Mouse (Mus musculus) spleen, adult 2 months (tissue): ENCODE data around the gene Adam1b. TPM values are rescaled to one million over a fixed set of nuclear protein-coding genes. Genes with fewer than 3 reads are reported as not detected.

Experiments used
- DNase-seq, 2 experiments: peaks; one replicate each; pipeline versions ENCODE4 v3.0.0 to v3.0.0-alpha.2; 2012 to 2021; ENCODE audit warnings: low spot score in 2 of 2, low read depth in 1 of 2
- H3K27ac ChIP-seq: fragments of 200-500 bp; 2 replicates; pipeline ENCODE4 v1.5.1; 2012; ENCODE audit warnings: low read length, inconsistent platforms; ENCODE audit not compliant: insufficient read depth
- H3K27me3 ChIP-seq: fragments of 200-500 bp; 2 replicates; pipeline ENCODE4 v1.6.1; 2012; ENCODE audit warnings: mild to moderate bottlenecking, moderate library complexity, low read length, inconsistent platforms; ENCODE audit not compliant: control insufficient read depth, insufficient read depth
- H3K36me3 ChIP-seq: fragments of 200-500 bp; 2 replicates; pipeline ENCODE4 v1.6.1; 2012; ENCODE audit warnings: mild to moderate bottlenecking, low read length, inconsistent platforms; ENCODE audit not compliant: control insufficient read depth, insufficient read depth
- H3K4me1 ChIP-seq: fragments of 200-500 bp; 2 replicates; pipeline ENCODE4 v1.6.1; 2011; ENCODE audit warnings: inconsistent platforms; ENCODE audit not compliant: control insufficient read depth, insufficient read depth, insufficient read length
- H3K4me3 ChIP-seq: fragments of 200-500 bp; 2 replicates; pipeline ENCODE4 v1.5.1; 2011; ENCODE audit warnings: mild to moderate bottlenecking, inconsistent platforms; ENCODE audit not compliant: insufficient read depth, insufficient read length; ENCODE audit errors: extremely low read depth
- CTCF ChIP-seq: fragments of 200-500 bp; IDR thresholded peaks from 2 replicates; pipeline ENCODE4 v1.5.1; 2011; ENCODE audit warnings: mild to moderate bottlenecking, inconsistent platforms; ENCODE audit not compliant: insufficient read depth, insufficient read length, insufficient replicate concordance; ENCODE audit errors: extremely low read depth
- POLR2A ChIP-seq: fragments of 200-500 bp; IDR thresholded peaks from 2 replicates; pipeline ENCODE4 v1.6.1; 2011; ENCODE audit warnings: low read depth, low read length, inconsistent platforms
- WGBS: fragments of 180-500 bp; shearing (Covaris S2); methylation state at CpG from one replicate; pipeline ENCODE4 v1.1.7; 2018; 5-methylcytosine and 5-hydroxymethylcytosine counted together
- polyA plus RNA-seq: library from polyadenylated mRNA; depleted of rRNA; stranded (reverse); fragments of >200 nt; gene quantifications from 2 replicates; pipeline ENCODE4 v1.2.3, GENCODE M21; 2012

Gene Adam1b
- polyA plus RNA-seq, 1 experiment: 0.02 TPM

DNA sequence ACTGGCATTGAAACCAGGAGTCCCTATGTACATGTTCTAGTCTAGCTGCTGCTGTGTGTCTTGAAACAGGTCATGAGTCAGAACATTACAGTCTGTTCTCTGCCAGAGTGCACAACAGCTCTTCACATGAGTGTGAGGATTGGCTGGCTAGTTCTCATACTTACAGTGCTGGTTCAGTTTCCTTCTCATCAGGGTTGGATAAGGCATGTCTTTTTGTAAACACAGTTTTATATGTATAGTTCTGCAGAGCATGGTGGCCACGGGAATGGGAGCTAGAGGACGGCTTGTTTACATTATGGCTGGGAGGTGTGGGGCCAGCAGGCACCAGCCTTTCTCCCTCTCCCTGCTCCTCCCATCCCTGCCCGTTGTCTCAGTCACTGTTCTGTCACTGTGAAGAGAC lies 33.7 kb downstream of the Adam1b start:
- no peaks in the 10 kb centered on the region for H3K27me3 ChIP-seq
- TF ChIP-seq CTCF (no peak), POLR2A (no peak)
- no peak for DNase-seq
- no peak overlapping the region for H3K4me3 ChIP-seq
- H3K36me3 ChIP-seq: no peaks in the 10 kb centered on the region
- H3K4me1 ChIP-seq: no peaks in the 10 kb centered on the region
- WGBS: 57% methylated on average over 3 of the region's 3 CpGs
- no peak overlapping the region for H3K27ac ChIP-seq

- 85% methylated on average over 5 of the region's 5 CpGs for WGBS
- H3K4me3 ChIP-seq: no peak overlapping the region
- no peak for DNase-seq
- no peaks in the 10 kb centered on the region for H3K36me3 ChIP-seq
- H3K4me1 ChIP-seq: no peaks in the 10 kb centered on the region
- no peaks in the 10 kb centered on the region for H3K27me3 ChIP-seq
- H3K27ac ChIP-seq: no peak overlapping the region
- no peak for TF ChIP-seq POLR2A
- TF ChIP-seq CTCF: no peak
These were observed 39.5 kb downstream of the Adam1b start for GRCm38 (mm10) chr5:121463601-121464250.

- DNase-seq: no peak
- no peaks in the 10 kb centered on the region for H3K4me1 ChIP-seq
- no peak overlapping the region for H3K4me3 ChIP-seq
- TF ChIP-seq POLR2A (no peak), CTCF (no peak)
- H3K36me3 ChIP-seq: no peaks in the 10 kb centered on the region
- H3K27ac ChIP-seq: no peak overlapping the region
- WGBS: 95% methylated on average over 5 of the region's 5 CpGs
- no peaks in the 10 kb centered on the region for H3K27me3 ChIP-seq
These were observed 40.3 kb downstream of the Adam1b start for GRCm38 (mm10) chr5:121462967-121463366.

- no peak for DNase-seq
- H3K36me3 ChIP-seq: no peaks in the 10 kb centered on the region
- H3K27ac ChIP-seq: no peak overlapping the region
- H3K4me3 ChIP-seq: no peak overlapping the region
- H3K4me1 ChIP-seq: no peaks in the 10 kb centered on the region
- TF ChIP-seq POLR2A: no peak
- TF ChIP-seq CTCF: no peak
- no peaks in the 10 kb centered on the region for H3K27me3 ChIP-seq
- WGBS: 14% methylated on average over 1 of the region's 1 CpGs
These were observed 41.1 kb downstream of the Adam1b start for GRCm38 (mm10) chr5:121462171-121462502.

DNA sequence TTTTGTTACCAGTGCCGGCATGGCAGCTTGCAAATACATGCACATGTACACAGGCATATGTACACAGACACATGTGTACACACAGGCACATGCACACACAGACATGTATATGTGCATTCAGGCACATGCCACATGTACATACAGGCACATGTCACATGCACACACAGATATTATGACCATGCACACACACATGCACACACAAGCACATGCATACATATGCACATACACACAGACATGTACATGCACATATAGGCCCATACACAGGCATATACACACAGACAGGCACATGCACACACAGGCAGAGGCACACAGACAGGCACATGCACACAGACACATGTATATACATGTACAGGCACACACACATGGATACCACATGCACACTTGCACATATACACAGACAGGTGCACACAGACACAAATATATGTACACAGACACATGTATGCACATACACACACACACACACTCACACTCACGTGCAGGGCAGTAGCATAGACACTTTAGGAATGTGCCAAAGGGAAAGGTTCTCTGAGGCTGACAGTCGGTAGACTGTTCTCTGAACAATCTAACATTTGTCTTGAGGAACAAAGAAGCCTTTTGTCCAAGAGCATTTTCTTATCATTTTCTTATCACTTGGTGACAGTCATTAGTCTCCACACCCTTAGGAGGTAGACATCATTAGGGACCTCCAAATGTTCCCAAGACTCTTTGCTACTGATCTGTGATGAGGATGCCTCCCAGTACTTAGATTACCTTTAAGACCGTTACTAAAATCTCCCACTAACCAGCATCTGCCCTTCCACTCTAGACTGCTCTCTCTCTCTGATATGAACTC lies 41.7 kb downstream of the Adam1b start:
- TF ChIP-seq CTCF: no peak
- TF ChIP-seq POLR2A: no peak
- 74% methylated on average over 4 of the region's 4 CpGs for WGBS
- DNase-seq: no peak
- no peak overlapping the region for H3K4me3 ChIP-seq
- no peaks in the 10 kb centered on the region for H3K36me3 ChIP-seq
- H3K27ac ChIP-seq: no peak overlapping the region
- no peaks in the 10 kb centered on the region for H3K4me1 ChIP-seq
- no peaks in the 10 kb centered on the region for H3K27me3 ChIP-seq

GRCm38 (mm10) chr5:121455510-121456265 lies 47.5 kb downstream of the Adam1b start:
- H3K27ac ChIP-seq: no peak overlapping the region
- peaks cover under 1% of the 10 kb centered on the region; the same call in 1 of the 2 replicates for H3K4me1 ChIP-seq
- no peak overlapping the region for H3K4me3 ChIP-seq
- H3K36me3 ChIP-seq: no peaks in the 10 kb centered on the region
- TF ChIP-seq CTCF (no peak), POLR2A (no peak)
- WGBS: 82% methylated on average over 9 of the region's 9 CpGs
- no peak for DNase-seq
- no peaks in the 10 kb centered on the region for H3K27me3 ChIP-seq

DNA sequence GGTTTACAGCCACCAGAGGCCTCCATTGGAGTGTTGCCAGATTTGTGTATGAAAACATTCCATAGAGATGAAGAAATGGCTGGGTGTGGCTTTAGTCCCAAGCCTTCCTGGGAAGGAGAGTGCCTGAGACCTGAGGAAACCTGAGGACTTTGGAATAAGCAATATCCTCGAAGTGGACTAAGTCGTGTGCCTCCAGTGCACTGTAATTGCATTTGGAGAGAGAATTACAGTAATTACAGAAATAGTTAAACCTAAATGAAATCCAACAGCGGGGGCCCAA lies 48.8 kb downstream of the Adam1b start:
- Histone ChIP-seq H3K27ac (no peak overlapping the region), H3K27me3 (no peaks in the 10 kb centered on the region), H3K4me1 (peaks cover 5% of the 10 kb centered on the region; the same call in 1 of the 2 replicates), H3K4me3 (no peak overlapping the region), H3K36me3 (no peaks in the 10 kb centered on the region)
- no peak for DNase-seq
- 93% methylated on average over 3 of the region's 3 CpGs for WGBS
- TF ChIP-seq POLR2A (no peak), CTCF (no peak)
